Mouse (Mus musculus) gastrocnemius, adult 8-10 months (tissue): ENCODE data around the gene Prkn. TPM values are rescaled to one million over a fixed set of nuclear protein-coding genes. Genes with fewer than 3 reads are reported as not detected.
A peak's percentile ranks its signal among the peaks of the same experiment; 100 is the strongest.

Source experiments
- DNase-seq, 2 experiments: peaks; one replicate each; pipeline ENCODE4 v3.0.0; 2022; ENCODE audit warnings: low spot score in 2 of 2
- total RNA-seq, 4 experiments: library from RNA; stranded (reverse); gene quantifications; 2 replicates each; pipeline ENCODE4 v1.2.4; 2022

The Prkn gene
- total RNA-seq, 4 experiments from 2014 or later, result 21.6 to 26.5 (median 23.0) TPM

DNA sequence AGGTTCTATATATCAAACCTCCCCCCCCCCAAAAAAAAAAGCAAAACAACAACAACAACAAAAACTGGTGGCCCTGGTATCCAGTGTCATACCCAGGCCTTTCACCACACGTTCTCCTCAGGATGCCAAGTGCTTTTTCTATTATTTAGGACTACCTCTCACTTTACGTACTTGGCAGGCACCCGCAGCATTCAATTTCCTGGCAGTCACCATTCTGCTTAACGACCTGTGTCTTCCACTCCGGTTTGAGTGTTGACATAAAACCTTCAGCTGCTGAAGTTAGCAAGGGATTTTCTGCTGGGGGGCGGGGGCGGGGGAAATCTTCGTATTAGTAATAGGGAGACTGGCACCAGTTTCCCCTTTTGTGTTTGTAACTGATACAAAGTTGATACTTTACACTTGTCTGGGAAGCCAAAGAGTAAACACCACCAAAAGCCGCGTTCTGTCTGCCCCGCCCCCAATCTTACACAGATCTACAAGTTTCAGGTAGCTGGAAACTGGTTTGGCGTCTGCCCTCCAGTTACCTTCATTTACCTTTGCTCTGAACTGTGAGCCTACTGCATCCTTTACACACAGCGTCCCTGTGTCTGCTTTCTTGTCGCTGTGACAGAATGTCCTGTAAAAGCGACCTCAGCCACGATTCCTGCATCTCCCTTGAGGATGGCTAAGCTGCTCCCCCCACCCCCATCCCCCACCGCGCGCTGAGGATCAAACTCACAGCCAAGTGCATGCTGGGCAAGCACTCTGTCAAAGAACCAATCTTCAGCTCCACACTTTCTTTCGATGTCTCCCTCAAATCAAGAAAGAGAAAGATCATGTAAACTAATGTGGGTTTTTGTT is 1240.7 kb downstream of the Prkn start:
- DNase-seq, result no peak

DNA sequence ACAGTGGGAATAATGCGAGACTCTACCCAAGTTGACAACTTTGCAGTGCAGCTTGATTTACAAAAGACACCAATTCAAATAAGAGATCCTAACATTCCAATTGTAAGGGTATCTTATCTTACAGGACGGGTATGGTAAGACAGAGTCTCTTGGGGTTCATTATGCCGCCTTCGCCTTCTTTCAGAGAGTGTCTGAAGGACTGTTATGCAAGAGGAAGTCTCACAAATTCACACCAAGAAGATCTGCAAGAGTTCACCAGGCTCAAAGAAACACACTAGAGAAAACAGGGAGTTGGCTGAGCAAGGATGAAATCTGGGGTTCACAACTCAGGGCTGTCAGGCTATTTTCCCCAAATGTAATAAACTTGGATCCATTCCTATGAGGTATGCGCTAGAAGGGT is 1242.0 kb downstream of the Prkn start:
- DNase-seq, result no peak

DNA sequence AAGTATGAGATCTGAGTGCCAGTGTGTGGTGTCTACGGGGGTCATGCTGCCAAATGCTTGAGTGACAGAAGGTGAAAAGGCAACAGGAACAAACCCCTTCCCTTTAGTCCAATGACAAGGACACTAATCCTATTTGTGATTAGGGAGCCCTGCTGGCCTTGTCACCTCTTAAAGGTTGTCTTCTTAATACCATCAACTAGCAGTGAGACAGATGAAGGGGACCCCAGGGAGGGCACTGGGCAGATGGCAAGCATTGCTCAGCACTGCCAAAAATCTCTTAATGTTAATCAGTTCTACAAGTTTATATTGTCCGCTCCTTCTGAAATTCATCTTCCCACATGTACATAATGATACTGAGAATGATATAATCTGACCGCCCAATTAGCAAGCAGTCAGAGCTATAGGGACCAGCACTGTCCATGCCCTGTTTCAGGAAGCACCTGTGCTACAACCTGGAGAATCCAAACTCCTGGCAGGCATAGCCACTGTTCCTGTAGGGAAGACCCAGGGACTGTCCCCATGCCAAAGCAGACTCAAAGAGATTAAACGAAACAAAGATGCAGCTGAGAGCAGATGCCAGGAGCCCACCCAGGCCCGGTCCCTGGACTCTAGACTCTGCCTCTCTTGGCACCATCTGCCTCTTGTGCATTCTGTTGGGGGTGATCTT is 1250.2 kb downstream of the Prkn start:
- DNase-seq, result no peak

DNA sequence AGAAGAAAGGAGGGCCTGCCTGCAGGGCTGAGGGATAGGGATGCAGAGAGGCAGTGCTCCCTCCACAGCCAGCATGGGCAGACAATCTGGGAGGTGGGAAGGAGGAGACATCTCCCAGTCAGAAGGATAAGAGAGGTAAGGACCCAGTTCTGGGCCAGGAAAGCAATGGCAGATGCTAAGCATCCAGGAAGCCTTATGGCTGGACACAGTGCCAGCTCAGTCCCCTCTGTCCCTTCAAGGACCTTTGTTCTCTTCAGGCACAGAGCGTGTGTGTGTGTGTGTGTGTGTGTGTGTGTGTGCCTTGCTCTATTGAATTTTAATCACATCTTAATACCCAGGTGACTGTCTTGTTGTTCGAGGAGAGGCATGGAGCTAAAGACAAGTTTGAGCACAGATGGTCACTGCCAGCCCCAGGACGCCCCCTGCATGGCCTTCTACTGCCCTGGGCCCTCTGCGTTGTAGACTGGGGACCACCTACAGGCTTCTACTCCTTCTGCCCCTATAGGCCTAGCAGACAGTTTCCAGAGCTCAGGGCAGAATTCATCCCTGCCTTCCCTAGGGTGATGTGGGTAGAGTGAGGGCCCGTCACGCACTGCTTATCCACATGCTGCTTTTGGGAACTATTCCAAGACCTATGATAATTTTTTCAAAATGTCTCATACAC is 1252.8 kb downstream of the Prkn start:
- no peak for DNase-seq

DNA sequence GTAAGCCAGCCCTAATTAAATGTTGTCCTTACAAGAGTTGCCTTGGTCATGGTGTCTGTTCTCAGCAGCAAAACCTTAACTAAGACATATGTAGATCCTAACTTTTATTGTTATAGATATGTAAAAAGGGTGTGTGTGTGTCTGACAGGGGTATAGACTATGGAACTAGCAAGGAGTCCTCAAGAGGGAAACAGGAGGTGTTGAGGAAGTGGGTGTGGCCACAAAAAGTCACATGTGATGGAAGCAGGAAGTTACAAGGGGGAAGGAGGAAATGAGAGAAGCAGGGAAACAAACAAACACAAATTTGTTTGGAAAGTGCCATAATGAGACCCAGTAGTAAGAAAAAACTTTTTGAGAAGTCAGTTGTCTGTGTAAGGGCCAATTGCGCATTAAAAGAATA is 1253.8 kb downstream of the Prkn start:
- no peak for DNase-seq

DNA sequence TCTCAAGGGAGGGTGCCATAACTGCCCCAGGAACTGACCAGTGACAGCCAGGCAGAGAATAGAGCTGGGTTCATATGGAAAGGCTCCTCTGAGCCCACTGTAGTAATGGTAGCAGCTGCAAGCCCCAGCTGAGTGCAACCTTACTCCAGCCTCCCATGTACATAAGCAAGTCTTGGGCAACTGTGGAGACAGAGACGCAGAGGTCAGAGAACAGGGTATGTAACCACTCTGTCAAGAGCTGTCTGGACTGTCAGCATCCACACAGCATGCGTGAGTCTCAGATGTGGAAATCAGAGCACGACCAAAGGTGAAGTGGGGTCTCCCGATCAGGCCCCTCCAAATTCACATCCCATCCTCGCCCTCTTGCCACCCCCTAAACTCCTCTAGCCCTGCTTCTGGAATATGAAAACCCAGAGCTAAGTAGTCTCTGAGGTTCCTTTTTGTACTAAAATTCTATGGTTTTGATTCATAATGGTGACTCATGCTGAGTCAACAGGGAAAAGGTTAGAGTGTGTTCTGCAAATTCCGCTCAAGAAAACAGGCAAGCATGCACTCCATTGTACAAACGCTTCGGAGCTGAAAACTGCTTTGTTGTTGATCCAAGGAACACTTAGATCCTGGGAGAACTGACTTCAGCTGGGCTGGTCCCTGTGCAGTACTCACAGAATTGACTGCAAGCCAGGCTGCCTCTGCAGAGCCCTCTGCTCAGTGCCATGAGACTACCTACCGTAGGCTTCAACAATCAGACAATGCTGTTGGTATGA is 1254.8 kb downstream of the Prkn start:
- DNase-seq, result peak in 1 of 2 experiments; percentile 5

DNA sequence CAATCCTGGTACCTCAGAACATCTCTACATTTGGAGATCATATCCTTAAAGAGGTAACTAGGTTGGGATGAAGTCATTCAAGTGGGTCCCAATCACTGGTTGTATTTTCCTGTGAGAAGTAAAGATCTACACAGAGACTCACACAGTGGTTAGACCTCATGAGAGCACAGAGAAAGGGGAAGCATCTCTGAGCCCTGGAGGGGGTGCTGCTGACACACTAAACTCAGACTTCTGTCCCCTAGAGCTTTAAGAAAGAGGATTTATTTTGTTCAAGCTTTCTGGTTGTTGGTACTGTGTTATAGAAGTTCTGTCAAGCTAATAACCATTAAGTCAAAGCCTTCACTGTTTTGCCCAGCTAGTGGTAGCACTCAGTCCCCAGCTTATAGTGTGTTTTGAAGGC is 1259.2 kb downstream of the Prkn start:
- DNase-seq, result no peak

DNA sequence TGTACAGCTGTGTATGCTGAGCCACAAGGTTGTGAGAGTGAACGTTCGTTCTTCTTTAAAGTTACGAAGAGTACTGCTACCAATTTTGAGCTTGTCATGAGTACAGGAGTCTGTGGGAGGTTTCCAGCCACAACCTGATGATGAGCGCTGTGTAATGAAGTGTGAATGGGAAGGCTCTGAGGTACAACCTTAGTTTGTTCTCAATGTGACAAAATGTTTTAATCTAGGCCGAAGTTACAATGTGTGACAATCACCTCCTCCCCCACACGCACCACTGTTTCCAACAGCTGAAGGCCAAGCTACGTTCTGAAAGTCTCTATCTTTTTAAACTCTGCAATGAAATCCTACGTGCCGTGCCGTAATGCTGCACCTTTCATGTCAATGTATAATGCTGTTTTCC is 1262.1 kb downstream of the Prkn start:
- DNase-seq, result no peak

DNA sequence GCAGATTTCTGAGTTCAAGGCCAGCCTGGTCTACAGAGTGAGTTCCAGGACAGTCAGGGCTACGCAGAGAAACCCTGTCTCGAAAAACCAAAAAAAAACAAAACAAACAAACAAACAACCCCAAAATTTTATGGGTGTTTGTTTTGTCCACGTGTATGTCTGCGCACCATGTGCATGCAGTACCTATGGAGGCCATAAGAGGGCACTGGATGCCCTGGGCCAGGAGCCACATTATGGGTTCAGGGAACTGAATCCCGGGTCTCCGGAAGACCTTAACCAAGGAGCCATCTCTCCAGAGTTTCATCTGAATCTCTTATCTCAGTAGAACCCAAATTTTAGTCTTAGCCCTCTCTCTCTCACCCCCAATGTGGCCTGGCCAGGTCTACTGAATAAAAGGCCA is 1263.6 kb downstream of the Prkn start:
- DNase-seq, result no peak

DNA sequence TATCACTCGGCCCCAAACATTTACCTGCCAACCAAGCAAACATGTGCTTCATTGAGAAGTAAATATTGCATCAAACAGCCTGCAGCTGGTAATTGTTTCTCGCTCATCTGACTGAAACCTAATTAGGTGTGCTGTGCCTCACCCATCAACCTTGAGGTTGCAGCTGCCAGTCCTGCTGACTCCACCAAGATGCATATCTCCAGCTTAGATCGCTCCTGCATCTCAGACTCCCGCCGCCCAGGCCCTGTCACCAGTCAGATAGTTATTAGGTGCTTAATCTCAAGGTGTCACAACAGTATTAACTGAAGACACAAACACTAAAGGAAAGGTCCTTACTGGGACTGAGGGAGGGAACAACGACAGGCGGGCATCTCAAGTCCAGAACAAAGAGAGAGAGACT is 1264.1 kb downstream of the Prkn start:
- no peak for DNase-seq

DNA sequence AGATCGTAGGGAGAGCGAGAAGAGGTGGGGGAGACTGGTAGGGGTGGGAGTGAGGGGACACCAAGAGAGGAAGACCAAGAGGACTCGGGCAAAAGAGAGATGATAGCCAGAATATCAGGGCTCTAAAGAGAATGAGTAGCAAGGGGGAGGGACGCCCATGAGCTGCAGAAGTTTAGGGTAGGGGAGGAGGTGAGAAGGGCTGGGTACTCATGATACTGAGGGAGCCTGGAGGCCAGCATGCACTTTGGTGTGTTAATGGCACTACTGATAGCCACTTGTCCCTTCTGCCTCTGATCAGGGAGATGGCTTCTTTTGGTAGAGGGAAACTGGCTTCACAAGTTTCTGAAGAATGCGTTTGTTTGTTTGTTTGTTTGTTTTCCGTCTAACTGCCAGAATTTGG is 1264.5 kb downstream of the Prkn start:
- no peak for DNase-seq

DNA sequence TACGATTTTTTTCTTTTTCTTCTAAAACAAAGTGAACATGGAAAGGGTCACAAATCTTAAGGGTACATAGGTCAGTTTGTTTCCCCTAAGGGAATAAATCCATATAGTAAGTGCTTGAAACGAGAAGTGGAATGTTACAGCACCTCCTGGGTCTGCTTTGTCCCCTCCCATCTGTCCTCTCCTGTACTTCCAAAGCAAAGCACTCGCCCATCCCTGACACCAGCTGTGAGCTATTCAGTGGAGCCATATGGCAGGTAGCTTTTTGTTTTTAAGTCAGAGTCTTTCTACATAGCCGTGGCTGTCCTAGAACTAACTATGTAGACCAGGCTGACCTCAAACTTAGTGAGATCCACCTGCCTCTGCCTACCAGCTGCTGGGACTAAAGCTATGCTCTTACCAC is 1266.1 kb downstream of the Prkn start:
- no peak for DNase-seq

Other genes starting within 250 kb of the Prkn start
- 1 to 10 TPM; 1.2 to 3.0 (median 1.8) TPM for gene Pacrg, start 73 bp upstream of the Prkn start, total RNA-seq